Mouse (Mus musculus): ENCODE measurements around the gene Pdx1. TPM values are rescaled to one million over a fixed set of nuclear protein-coding genes. Genes with fewer than 3 reads are reported as not detected.

Pdx1 gene
- polyA plus RNA-seq, 1 experiment from 2014 or later: not detected

DNA sequence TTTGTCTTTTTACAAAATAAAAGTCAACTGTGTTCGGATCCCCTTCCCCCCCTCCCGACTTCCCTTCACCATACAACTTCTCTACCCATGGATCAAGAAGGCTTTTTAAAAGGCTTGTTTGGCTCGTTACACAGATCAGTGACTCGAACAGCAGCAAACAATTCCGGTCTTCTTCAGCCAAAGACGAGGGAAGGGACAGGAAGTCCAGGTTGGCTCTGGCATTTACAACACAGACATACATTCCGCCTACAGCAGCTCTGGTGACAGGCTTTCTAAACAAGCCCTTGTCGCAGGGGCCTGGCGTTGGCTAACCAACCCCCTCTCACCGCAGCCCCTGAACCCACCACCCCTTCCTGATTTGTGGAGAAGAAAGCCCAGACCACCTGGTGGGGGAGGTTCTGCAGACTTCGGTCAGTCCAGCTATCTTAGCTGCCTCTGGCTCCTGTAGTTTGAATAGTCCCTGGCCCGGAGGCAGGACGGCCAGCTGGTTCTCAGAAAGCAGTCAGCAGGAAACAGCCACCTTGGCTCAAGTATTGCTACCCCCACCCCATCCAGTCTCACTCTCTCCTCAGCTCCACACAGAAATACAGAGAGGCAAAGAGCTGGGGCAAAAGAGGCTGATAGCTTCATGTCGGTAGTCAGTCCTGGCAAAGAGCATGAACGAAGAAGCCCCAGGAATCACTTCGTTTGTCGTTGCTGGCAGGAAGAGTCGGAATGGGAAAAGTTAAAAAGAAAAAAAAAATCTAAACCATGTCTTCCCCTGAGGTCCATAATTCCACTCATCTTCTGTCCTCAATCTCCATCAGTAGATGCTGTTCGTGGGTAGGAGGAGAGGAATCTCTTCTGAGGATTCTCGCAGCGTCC is 31.4 kb downstream of the Pdx1 start:
- no peak overlapping the region for H3K4me3 ChIP-seq (ENCODE audit: inconsistent target)
- H3K36me3 ChIP-seq (ENCODE audit: inconsistent target): no peaks in the 10 kb centered on the region
- H3K79me2 ChIP-seq (ENCODE audit: inconsistent target): no peaks in the 10 kb centered on the region
- H3K27ac ChIP-seq: no peak overlapping the region
- WGBS (ENCODE audit: missing documents): 7% methylated on average over 20 of the region's 21 CpGs

DNA sequence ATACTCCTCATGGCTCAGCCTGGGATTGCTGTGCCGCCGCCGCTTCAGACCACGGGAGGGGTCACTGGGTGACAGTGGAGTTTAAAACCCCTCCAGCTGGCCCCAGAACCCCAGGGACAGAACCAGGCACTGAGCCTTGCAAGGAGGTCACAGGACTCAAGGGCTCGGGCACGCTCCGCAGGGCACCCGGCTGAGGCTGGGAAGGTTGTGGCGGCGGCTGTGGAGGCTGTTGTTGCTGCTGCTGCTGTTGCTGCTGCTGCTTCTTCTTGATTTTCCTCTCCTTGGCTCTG is 32.0 kb downstream of the Pdx1 start:
- H3K79me2 ChIP-seq (ENCODE audit: inconsistent target): no peaks in the 10 kb centered on the region
- 12% methylated on average over 6 of the region's 10 CpGs for WGBS (ENCODE audit: missing documents)
- H3K27ac ChIP-seq: no peak overlapping the region
- no peaks in the 10 kb centered on the region for H3K36me3 ChIP-seq (ENCODE audit: inconsistent target)
- no peak overlapping the region for H3K4me3 ChIP-seq (ENCODE audit: inconsistent target)

DNA sequence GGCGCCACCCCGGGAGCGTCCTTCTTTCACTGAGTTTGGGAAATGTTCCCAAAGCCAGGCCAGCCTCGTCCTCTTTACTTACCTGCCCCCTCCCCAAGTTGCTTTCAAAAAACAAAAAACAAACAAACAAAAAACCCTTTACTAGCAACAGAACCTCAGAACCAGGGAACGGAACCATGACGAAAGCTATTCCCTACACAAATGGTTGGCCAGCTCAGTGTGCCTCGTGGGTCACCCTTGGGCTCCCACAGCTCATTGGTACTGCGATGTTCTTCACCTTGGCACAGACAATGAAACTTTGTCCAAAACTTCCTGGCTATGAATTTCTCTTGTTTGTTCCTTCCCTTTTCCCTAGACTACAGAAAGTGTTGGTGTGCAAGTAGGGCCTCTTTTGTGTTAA is 32.4 kb downstream of the Pdx1 start:
- no peak overlapping the region for H3K4me3 ChIP-seq (ENCODE audit: inconsistent target)
- 28% methylated on average over 8 of the region's 8 CpGs for WGBS (ENCODE audit: missing documents)
- no peaks in the 10 kb centered on the region for H3K79me2 ChIP-seq (ENCODE audit: inconsistent target)
- no peaks in the 10 kb centered on the region for H3K36me3 ChIP-seq (ENCODE audit: inconsistent target)
- no peak overlapping the region for H3K27ac ChIP-seq

DNA sequence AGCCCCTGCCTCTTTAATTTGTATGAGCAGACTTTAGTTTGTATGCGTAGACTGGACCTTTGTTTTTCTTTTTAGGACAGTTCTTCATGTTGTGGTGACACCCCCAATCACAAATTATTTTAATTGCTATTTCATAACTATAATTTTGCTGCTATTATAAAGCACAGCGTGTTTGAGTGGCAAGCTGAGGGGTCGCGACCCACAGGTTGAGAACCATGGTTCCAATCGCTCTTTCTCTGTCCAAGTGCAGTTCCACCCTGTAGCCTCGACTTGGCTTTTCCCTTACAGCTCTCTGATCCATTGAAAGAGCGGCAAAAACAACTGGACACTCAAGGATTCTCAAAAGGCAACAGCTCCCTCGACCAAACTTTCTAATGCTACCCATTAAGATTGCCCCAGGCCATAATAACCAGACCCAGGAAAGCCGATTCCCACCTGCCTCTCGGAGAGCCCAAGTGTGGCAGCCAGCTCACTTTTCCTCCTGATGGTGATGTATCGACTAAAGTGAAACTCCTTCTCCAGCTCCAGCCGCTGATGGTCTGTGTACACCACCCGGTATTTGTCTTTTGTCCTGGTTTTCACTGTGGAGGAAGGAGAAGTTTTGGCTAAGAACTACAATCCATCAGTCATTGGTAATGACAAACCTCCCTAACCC is 33.1 kb downstream of the Pdx1 start:
- no peak overlapping the region for H3K27ac ChIP-seq
- no peaks in the 10 kb centered on the region for H3K36me3 ChIP-seq (ENCODE audit: inconsistent target)
- 16% methylated on average over 13 of the region's 13 CpGs for WGBS (ENCODE audit: missing documents)
- no peaks in the 10 kb centered on the region for H3K79me2 ChIP-seq (ENCODE audit: inconsistent target)
- no peak overlapping the region for H3K4me3 ChIP-seq (ENCODE audit: inconsistent target)

DNA sequence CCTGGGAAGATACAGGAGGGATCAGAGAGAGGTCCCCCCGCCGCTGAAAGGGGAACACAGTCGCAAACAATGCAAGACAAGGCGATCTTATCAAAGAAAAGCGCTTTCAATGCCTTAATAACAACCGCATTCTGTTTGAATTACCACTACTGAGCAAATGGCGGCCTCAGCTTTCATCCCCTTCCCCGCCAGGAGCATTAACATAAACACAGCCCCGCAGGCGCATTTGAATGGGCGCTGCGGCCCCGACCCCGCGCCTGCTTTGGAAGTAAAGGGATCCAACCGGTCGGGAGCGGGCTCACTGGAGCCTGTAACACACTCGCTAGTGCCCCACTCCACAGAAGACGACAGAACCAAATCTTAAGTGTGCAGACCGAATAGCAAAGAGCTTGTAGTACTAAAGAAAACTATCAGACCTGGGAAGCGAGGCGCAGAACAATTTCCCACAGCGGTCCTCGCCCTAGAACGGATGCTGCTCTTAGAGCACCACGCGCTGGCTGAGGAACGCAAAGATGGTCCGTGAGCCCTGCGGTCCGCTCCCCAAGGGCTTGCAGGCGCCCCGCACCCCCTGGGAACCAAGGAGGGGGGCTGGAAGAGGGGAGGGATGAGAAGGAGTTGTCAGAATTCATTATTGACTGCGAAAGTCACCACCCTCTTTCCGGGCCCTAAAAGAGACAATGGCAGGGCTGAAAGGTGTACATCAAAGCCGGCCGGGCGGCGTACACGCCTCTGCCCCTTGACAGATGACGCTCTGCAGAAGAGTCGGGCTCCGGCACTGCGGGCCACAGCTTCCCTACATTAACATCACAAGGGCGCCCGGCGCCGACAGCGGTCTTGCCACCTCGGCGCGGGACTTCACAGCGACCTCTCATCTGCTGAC is 34.8 kb downstream of the Pdx1 start:
- no peaks in the 10 kb centered on the region for H3K79me2 ChIP-seq (ENCODE audit: inconsistent target)
- 3% methylated on average over 52 of the region's 54 CpGs for WGBS (ENCODE audit: missing documents)
- H3K4me3 ChIP-seq (ENCODE audit: inconsistent target): no peak overlapping the region
- H3K27ac ChIP-seq: no peak overlapping the region
- no peaks in the 10 kb centered on the region for H3K36me3 ChIP-seq (ENCODE audit: inconsistent target)

DNA sequence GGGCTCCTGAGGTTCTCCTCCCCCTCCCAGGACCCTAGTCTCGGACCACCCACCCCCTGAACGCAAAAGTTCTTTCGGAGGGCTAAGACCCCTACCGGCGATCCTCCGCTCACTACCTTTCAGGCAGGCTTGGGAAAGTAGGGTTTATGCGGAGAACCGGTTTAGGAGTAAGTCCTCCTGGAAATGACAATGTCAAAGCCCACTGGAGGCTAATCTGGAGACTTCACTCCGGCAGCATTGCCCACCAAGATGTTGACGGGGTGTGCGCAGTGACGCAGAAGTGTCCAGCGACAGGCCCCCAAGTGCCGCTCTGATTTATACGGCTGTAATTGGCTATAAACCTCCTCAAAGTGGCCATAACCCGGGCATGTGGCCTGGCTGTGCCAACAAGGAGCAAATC is 35.4 kb downstream of the Pdx1 start:
- no peaks in the 10 kb centered on the region for H3K36me3 ChIP-seq (ENCODE audit: inconsistent target)
- WGBS (ENCODE audit: missing documents): 5% methylated on average over 16 of the region's 16 CpGs
- no peak overlapping the region for H3K27ac ChIP-seq
- H3K4me3 ChIP-seq (ENCODE audit: inconsistent target): no peak overlapping the region
- H3K79me2 ChIP-seq (ENCODE audit: inconsistent target): no peaks in the 10 kb centered on the region

DNA sequence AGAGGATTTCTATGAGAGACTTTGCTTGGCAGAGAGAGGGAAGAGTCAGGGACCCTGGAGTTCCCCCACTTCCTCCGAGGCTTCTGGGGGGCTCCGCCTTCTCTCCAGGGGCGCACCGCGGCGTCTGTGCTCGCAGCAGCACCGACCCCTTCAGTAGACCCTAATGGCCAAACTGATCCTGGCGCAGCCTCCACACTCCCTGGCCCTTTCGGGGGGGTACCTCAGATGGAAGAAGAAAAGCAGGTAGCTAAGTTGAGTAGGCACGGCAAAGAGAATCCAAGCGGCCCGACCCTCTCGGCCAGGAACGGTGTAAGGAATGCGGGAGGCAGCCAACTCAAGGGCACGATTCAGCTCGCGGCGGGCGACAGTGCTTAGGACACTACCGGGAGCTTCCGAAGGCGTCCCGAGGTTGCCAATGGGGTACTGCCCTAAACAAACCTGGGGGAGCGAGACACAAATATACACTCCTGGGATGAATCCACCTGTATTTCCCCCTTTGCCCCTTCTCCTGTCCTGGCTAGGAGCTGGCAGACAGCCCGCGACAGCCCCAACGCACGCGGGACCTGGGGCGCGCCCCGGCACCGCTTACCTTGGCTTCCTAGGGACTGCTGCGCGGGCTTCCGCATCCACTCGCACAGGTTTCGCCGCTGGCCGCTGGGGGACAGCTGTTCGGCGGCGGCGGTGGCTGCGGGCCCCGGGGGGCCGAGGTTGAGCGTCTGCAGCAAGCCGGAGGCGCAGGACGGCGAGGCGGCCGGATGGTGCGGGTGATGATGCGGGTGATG is 36.3 kb downstream of the Pdx1 start:
- H3K27ac ChIP-seq: no peak overlapping the region
- no peaks in the 10 kb centered on the region for H3K79me2 ChIP-seq (ENCODE audit: inconsistent target)
- WGBS (ENCODE audit: missing documents): 3% methylated on average over 45 of the region's 58 CpGs
- no peaks in the 10 kb centered on the region for H3K36me3 ChIP-seq (ENCODE audit: inconsistent target)
- no peak overlapping the region for H3K4me3 ChIP-seq (ENCODE audit: inconsistent target)

DNA sequence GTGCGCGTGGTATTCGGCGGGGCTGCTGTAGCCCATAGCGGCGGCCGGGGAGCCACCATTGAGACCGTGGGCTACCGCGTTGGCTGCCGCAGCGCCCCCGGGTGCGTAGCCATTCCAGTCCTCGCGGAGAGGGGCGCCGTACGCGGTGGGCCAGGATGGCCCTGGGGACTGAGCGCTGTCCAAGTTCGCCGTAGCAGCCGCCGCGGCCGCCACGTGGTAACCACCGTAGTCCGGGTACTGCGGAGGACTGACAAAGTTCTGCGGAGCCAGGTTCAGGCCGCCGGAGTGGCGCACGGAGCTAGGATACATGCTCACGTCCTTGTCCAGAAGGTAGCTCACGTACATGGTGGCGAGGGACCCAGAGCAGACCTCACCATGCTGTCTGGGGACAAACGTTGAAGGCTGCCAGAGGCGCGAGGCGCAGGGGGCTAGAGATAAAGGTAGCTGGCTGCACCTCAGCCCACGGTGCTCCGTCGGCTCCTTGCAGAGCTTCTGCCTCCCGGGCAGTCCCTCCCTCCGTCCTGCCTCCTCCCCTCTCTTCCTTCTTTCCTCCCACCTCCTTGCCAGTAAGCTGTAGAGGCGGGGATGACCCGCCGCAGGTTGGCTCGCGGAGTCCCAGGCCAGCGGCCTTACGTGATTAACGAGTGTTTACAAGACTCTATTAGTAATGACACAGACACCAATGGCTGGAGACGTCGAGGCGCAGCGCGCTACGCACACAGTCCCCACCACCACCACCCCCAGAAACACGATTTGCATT is 37.1 kb downstream of the Pdx1 start, which contains the start of gene Cdx2:
Gene Cdx2, minus strand, starts transcription at position 633 of the 760 bp plus-strand sequence.
- Histone ChIP-seq H3K27ac (no peak within 1 kb of the TSS), H3K79me2 (ENCODE audit: inconsistent target) (no peaks in the 10 kb centered on the region), H3K4me3 (ENCODE audit: inconsistent target) (no peak within 1 kb of the TSS), H3K36me3 (ENCODE audit: inconsistent target) (no peaks in the 10 kb centered on the region)
- 4% methylated on average over 62 of the region's 63 CpGs for WGBS (ENCODE audit: missing documents)

DNA sequence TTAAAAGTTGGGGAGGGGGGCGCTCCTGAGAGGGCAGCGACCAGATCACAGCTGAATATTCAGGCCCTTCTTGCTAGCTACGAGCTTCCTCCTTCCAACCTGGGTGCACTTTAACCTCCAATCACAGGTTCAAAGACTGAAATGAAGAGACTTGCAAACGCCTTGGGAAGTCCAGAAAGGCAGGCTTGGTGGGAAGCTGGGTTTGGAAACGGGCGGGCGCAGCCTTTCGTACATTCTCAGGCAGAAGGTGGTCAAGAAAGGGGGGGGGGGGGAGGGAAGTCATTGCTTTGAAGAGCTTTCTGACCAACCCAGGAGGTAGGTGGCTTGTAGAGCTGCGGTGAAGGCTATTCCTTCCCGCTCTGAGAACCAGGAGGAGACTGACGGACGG is 37.6 kb downstream of the Pdx1 start:
- WGBS (ENCODE audit: missing documents): 13% methylated on average over 12 of the region's 12 CpGs
- Histone ChIP-seq H3K79me2 (ENCODE audit: inconsistent target) (no peaks in the 10 kb centered on the region), H3K27ac (no peak overlapping the region), H3K4me3 (ENCODE audit: inconsistent target) (no peak overlapping the region), H3K36me3 (ENCODE audit: inconsistent target) (no peaks in the 10 kb centered on the region)

DNA sequence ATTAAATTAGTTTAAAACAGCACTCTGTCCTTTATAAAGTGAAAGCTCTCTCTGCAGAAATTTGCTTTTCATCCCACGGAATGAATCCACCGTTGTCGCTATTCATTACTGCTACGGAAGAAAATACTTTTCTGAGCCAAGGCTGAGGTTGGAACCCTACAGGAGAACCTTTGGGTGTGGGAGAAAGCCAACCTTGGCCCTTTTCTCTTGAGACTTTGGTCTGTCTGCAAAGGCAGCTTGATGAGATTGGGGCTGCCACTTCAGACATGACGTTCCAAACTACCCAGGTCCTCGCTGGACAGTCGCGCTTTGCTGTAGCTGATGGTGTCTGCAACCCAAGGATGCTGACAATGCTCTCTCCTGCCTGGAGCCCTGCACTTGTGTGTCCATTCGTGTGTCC is 38.7 kb downstream of the Pdx1 start:
- 15% methylated on average over 9 of the region's 9 CpGs for WGBS (ENCODE audit: missing documents)
- Histone ChIP-seq H3K36me3 (ENCODE audit: inconsistent target) (no peaks in the 10 kb centered on the region), H3K4me3 (ENCODE audit: inconsistent target) (no peak overlapping the region), H3K27ac (no peak overlapping the region), H3K79me2 (ENCODE audit: inconsistent target) (no peaks in the 10 kb centered on the region)

DNA sequence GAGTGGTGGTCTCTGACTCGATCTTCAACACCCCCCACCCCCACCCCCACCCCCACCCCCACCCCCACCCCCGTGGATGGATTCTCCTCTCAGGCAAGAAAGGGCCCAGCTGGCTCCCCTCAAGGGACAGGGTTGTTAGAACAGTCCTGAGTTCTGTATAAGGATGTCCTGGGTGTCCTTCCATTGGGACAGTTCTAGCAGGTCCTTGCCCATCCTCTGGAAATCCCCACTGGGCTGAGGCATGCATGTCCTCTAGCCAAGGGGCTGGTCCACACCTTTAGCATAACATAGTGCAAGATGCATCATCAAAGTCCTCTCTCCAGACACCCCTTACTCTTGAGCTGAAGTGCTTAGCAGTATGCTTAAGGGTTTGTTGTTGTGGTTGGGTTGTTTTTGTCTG is 40.0 kb downstream of the Pdx1 start:
- H3K4me3 ChIP-seq (ENCODE audit: inconsistent target): no peak overlapping the region
- no peak overlapping the region for H3K27ac ChIP-seq
- WGBS (ENCODE audit: missing documents): 0% methylated on average over 1 of the region's 2 CpGs
- no peaks in the 10 kb centered on the region for H3K36me3 ChIP-seq (ENCODE audit: inconsistent target)
- no peaks in the 10 kb centered on the region for H3K79me2 ChIP-seq (ENCODE audit: inconsistent target)

DNA sequence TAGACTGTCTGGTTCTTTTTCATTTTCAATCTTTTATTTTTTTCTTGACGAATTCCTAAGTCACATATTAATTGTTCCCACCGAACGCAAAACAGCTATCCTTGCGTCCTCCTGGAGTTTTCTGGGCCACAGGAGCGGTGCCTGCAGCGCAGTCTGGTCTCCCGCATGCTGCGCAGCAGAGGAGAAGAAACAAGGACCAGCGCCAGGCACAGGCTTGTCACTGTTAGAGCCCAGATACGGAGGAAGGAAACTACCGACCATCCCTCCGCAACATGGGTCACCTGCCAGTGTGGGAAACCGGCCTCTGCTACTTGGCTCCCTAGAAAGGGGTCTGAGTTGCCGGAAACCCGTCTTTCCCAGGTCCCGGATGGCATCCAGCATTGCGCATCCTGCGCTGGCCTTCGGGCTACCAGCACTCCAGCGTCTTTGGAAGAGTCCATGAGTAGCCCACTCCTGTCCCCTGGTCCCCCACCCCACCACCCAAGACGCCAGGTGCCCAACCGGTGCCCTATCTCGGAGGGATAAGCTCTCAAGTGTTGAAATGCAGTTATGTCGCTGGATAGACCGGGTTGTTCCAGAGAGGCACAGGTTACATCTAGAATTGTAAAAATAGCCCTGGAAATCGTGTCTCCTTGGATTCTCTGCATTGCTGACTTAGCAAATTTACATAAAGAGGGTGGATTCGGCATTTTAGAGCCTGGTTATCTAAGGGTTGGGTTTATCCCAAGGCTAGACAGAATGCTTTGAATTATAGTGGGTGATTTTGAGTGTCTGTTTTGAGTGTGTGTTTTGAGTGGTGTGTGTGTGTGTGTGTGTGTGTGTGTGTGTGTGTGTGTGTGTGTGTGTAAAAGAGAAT is 43.3 kb downstream of the Pdx1 start:
- Histone ChIP-seq H3K79me2 (ENCODE audit: inconsistent target) (no peaks in the 10 kb centered on the region), H3K36me3 (ENCODE audit: inconsistent target) (no peaks in the 10 kb centered on the region), H3K4me3 (ENCODE audit: inconsistent target) (no peak overlapping the region), H3K27ac (no peak overlapping the region)
- WGBS (ENCODE audit: missing documents): 8% methylated on average over 27 of the region's 27 CpGs
